Mouse (Mus musculus) macrophage (primary cell): ENCODE measurements around the gene Tnks2. TPM values are rescaled to one million over a fixed set of nuclear protein-coding genes. Genes with fewer than 3 reads are reported as not detected.

Source experiments
- H3K27ac ChIP-seq: fragments of 350-480 bp; formaldehyde crosslinking; 2 replicates; pipeline ENCODE4 v1.9.0; 2021
- H3K36me3 ChIP-seq: fragments of 350-480 bp; formaldehyde crosslinking; 2 replicates; pipeline ENCODE4 v1.9.0; 2021; ENCODE audit errors: inconsistent target
- H3K4me3 ChIP-seq: fragments of 350-480 bp; formaldehyde crosslinking; 2 replicates; pipeline ENCODE4 v1.9.0; 2021; ENCODE audit errors: inconsistent target
- H3K79me2 ChIP-seq: fragments of 350-480 bp; formaldehyde crosslinking; 2 replicates; pipeline ENCODE4 v1.9.0; 2021; ENCODE audit errors: inconsistent target
- WGBS: methylation state at CpG from one replicate; pipeline ENCODE4 v1.1.7; 2026; ENCODE audit warnings: inconsistent platforms; ENCODE audit not compliant: missing documents; 5-methylcytosine and 5-hydroxymethylcytosine counted together
- polyA plus RNA-seq: library from polyadenylated mRNA; stranded (reverse); fragments of 250-400 nt; gene quantifications from 3 replicates; pipeline ENCODE4 v1.2.4, GENCODE M21; 2018; ENCODE audit warnings: inconsistent platforms

Gene Tnks2
- polyA plus RNA-seq, 1 experiment from 2014 or later = 62.1 TPM

- H3K4me3 ChIP-seq = no peak overlapping the region
- no peaks in the 10 kb centered on the region for H3K79me2 ChIP-seq
- 87% methylated on average over 9 of the region's 9 CpGs for WGBS
Observed at GRCm38 (mm10) chr19:36897778-36898177, 63.7 kb downstream of the Tnks2 start.

GRCm38 (mm10) chr19:36903377-36903776 is 69.3 kb downstream of the Tnks2 start:
- H3K79me2 ChIP-seq = no peaks in the 10 kb centered on the region
- no peak overlapping the region for H3K27ac ChIP-seq
- WGBS = 67% methylated on average over 7 of the region's 7 CpGs
- H3K36me3 ChIP-seq = no peaks in the 10 kb centered on the region
- H3K4me3 ChIP-seq = no peak overlapping the region

More at GRCm38 (mm10) chr19:36897778-36898177, 63.7 kb downstream of the Tnks2 start:
- Histone ChIP-seq H3K36me3 (peaks cover 12% of the 10 kb centered on the region; the same call in 1 of the 2 replicates), H3K27ac (no peak overlapping the region)

- no peak overlapping the region for H3K27ac ChIP-seq
- WGBS = 8% methylated on average over 33 of the region's 41 CpGs
- H3K4me3 ChIP-seq = peak overlapping the region; percentile 30
- no peaks in the 10 kb centered on the region for H3K36me3 ChIP-seq
- H3K79me2 ChIP-seq = no peaks in the 10 kb centered on the region
Observed at GRCm38 (mm10) chr19:36904211-36905007, 70.4 kb downstream of the Tnks2 start.

GRCm38 (mm10) chr19:36909150-36909549 is 75.1 kb downstream of the Tnks2 start:
- H3K36me3 ChIP-seq = no peaks in the 10 kb centered on the region
- no peak overlapping the region for H3K4me3 ChIP-seq
- H3K27ac ChIP-seq = no peak overlapping the region
- WGBS = 88% methylated on average over 3 of the region's 3 CpGs
- peaks cover 30% of the 10 kb centered on the region for H3K79me2 ChIP-seq

- Histone ChIP-seq H3K4me3 (no peak overlapping the region), H3K79me2 (peaks cover 37% of the 10 kb centered on the region), H3K36me3 (no peaks in the 10 kb centered on the region), H3K27ac (no peak overlapping the region)
- 31% methylated on average over 9 of the region's 9 CpGs for WGBS
Observed at GRCm38 (mm10) chr19:36909676-36910292, 75.8 kb downstream of the Tnks2 start.

GRCm38 (mm10) chr19:36910424-36911045 is 76.5 kb downstream of the Tnks2 start:
- Histone ChIP-seq H3K79me2 (peaks cover 42% of the 10 kb centered on the region), H3K4me3 (no peak overlapping the region), H3K27ac (no peak overlapping the region), H3K36me3 (no peaks in the 10 kb centered on the region)
- WGBS = 54% methylated on average over 12 of the region's 12 CpGs

GRCm38 (mm10) chr19:36913064-36913463 is 79.0 kb downstream of the Tnks2 start:
- peaks cover 66% of the 10 kb centered on the region for H3K79me2 ChIP-seq
- no peak overlapping the region for H3K27ac ChIP-seq
- no peak overlapping the region for H3K4me3 ChIP-seq
- H3K36me3 ChIP-seq = no peaks in the 10 kb centered on the region
- WGBS = 95% methylated on average over 7 of the region's 7 CpGs

GRCm38 (mm10) chr19:36916206-36916605 is 82.2 kb downstream of the Tnks2 start:
- H3K79me2 ChIP-seq = peaks cover 90% of the 10 kb centered on the region
- H3K27ac ChIP-seq = no peak overlapping the region
- no peak overlapping the region for H3K4me3 ChIP-seq
- H3K36me3 ChIP-seq = no peaks in the 10 kb centered on the region
- WGBS = 80% methylated on average over 4 of the region's 4 CpGs

GRCm38 (mm10) chr19:36916876-36917389 is 82.9 kb downstream of the Tnks2 start:
- H3K36me3 ChIP-seq = no peaks in the 10 kb centered on the region
- H3K27ac ChIP-seq = no peak overlapping the region
- no peak overlapping the region for H3K4me3 ChIP-seq
- H3K79me2 ChIP-seq = peaks cover 88% of the 10 kb centered on the region
- 92% methylated on average over 1 of the region's 1 CpGs for WGBS

- 1% methylated on average over 85 of the region's 85 CpGs for WGBS
- H3K27ac ChIP-seq = peak overlapping the region; percentile 38
- peaks cover 88% of the 10 kb centered on the region for H3K79me2 ChIP-seq
- peak overlapping the region; percentile 66 for H3K4me3 ChIP-seq
- no peaks in the 10 kb centered on the region for H3K36me3 ChIP-seq
Observed at GRCm38 (mm10) chr19:36918441-36919301, 84.6 kb downstream of the Tnks2 start.

GRCm38 (mm10) chr19:36919466-36919865 is 85.4 kb downstream of the Tnks2 start, which contains the start of gene Fgfbp3:
Gene Fgfbp3 (minus strand): TSS chr19:36919615.
- no peaks in the 10 kb centered on the region for H3K36me3 ChIP-seq
- WGBS = 47% methylated on average over 12 of the region's 12 CpGs
- H3K4me3 ChIP-seq = peak within 1 kb of the TSS; percentile 66
- peak within 1 kb of the TSS; percentile 38 for H3K27ac ChIP-seq
- H3K79me2 ChIP-seq = peaks cover 88% of the 10 kb centered on the region

- H3K27ac ChIP-seq = no peak overlapping the region
- no peak overlapping the region for H3K4me3 ChIP-seq
- H3K79me2 ChIP-seq = peaks cover 82% of the 10 kb centered on the region
- WGBS = 49% methylated on average over 2 of the region's 2 CpGs
- H3K36me3 ChIP-seq = no peaks in the 10 kb centered on the region
Observed at GRCm38 (mm10) chr19:36922015-36922414, 88.0 kb downstream of the Tnks2 start.

GRCm38 (mm10) chr19:36922936-36923335 is 88.9 kb downstream of the Tnks2 start:
- H3K79me2 ChIP-seq = peaks cover 82% of the 10 kb centered on the region
- WGBS = 94% methylated on average over 3 of the region's 3 CpGs
- no peak overlapping the region for H3K27ac ChIP-seq
- H3K36me3 ChIP-seq = no peaks in the 10 kb centered on the region
- no peak overlapping the region for H3K4me3 ChIP-seq
